Mouse (Mus musculus) G1E (cell line): ENCODE measurements around the gene Ccr7.

Source experiments
- CTCF ChIP-seq: IDR thresholded peaks from 2 replicates; pipeline ENCODE4 v1.5.1; 2012; ENCODE audit warnings: low read depth, low read length, inconsistent platforms, mixed read lengths
- GATA1 ChIP-seq: IDR thresholded peaks from 2 replicates; pipeline ENCODE4 v1.6.1; 2012; ENCODE audit warnings: borderline replicate concordance, low read length, inconsistent platforms, mixed read lengths
- GATA2 ChIP-seq: IDR thresholded peaks from 2 replicates; pipeline ENCODE4 v1.6.1; 2012; ENCODE audit warnings: low read depth, low read length, inconsistent platforms, borderline replicate concordance
- POLR2AphosphoS5 ChIP-seq: IDR thresholded peaks from 2 replicates; pipeline ENCODE4 v1.6.1; 2012; ENCODE audit warnings: low read depth, low read length, inconsistent platforms; ENCODE audit not compliant: insufficient replicate concordance
- TAL1 ChIP-seq: conservative IDR thresholded peaks from 2 replicates; pipeline ENCODE4 v1.6.1; 2012; ENCODE audit warnings: low read depth, low read length, inconsistent platforms, mixed read lengths

DNA sequence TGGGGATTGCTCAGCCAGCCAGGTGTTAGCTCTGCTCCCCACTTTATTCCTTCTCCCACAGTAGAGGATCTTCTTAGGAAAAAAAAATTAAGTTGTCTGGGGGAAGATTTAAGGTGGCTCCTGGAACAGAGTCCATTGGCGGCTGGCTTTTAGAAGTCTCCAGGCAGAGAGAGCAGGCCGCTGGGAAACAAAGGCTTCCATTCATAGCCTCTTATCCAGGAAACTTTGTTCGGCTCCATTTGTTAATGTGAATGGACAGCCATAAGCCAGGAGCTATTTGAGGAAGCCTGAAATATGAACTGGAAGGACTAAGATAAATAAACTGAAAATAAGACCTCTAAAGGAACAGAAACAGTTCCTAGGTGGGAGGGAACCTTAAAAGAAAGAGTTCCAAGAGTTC, 41.8 kb downstream of the Ccr7 start:
- TF ChIP-seq GATA2 = no peak
- no peak for TF ChIP-seq CTCF
- TF ChIP-seq POLR2AphosphoS5 = no peak
- no peak for TF ChIP-seq GATA1
- TF ChIP-seq TAL1 = no peak
